ENCODE assay signal across 27 mouse cellular contexts in the genomic region with DNA sequence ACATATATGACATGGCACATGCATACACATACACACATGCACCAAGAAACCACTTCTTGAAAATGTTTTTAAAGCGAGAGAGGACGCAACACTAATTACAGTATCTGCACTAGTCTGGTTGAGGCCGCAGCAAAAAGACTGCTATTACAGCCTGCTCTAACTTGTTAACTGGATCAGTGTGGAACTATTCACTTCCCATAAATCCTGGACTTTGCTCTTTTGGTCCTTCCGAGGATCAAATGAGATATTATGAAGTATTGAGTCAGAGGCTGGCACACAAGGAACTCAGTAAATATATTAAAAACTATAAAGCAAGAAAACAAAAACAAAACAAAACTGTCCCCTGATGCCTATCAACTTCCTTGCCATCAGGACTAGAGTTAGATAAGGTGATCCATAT. TPM values are rescaled to one million over a fixed set of nuclear protein-coding genes. Genes with fewer than 3 reads are reported as not detected.
DNase-seq lines count a peak whose midpoint lies in the region; ATAC-seq and TF ChIP-seq lines count a peak whose summit lies in the region.
"Had no signal": no experiment of that assay in that cellular context is flagged by ENCODE, and none has a peak within 500 bp of the region (broad histone marks: within the 10 kb centered on the region; RNA-seq: fewer than 3 reads in every experiment).

No protein-coding gene starts in this region.

- no peak overlapping the region for H3K4me3 ChIP-seq in midbrain, embryonic 16.5 days (ENCODE audit: low read depth, low read length)
- no peak overlapping the region for H3K4me3 ChIP-seq in midbrain, embryonic 13.5 days (replicated peaks)
- H3K4me3 ChIP-seq in intestine, embryonic 15.5 days (replicated peaks), result no peak overlapping the region
- H3K4me3 ChIP-seq in intestine, postnatal 0 days (ENCODE audit: low read depth, low read length), result peak overlapping the region; percentile 21
- H3K4me3 ChIP-seq in neural tube, embryonic 15.5 days (replicated peaks), result no peak overlapping the region
- H3K4me3 ChIP-seq: embryonic facial prominence, embryonic 10.5 days; embryonic facial prominence, embryonic 13.5 days; erythroblast, embryonic 14.5 days; forebrain, embryonic 12.5 days; forebrain, embryonic 15.5 days; heart, embryonic 15.5 days; hindbrain, embryonic 12.5 days; hindbrain, embryonic 15.5 days had no signal

- TF ChIP-seq CTCF in intestine, postnatal 0 days (IDR thresholded peaks at IDR 0.05; ENCODE audit: low read depth), result no peak

- peaks cover 9% of the 10 kb centered on the region; the same call in 1 of the 2 replicates for H3K4me1 ChIP-seq in midbrain, embryonic 16.5 days (ENCODE audit: control insufficient read depth, insufficient read depth, low read length)
- peaks cover 8% of the 10 kb centered on the region; the same call in 1 of the 2 replicates for H3K4me1 ChIP-seq in midbrain, embryonic 13.5 days (replicated peaks)
- H3K4me1 ChIP-seq in intestine, embryonic 15.5 days (replicated peaks), result peaks cover 15% of the 10 kb centered on the region; the same call in 1 of the 2 replicates
- 0 out of 2 replicates have a peak, but pooled peaks cover 7% of the 10 kb centered on the region for H3K4me1 ChIP-seq in intestine, postnatal 0 days (replicated peaks; ENCODE audit: control insufficient read depth, insufficient read depth, low read length)
- peaks cover 33% of the 10 kb centered on the region for H3K4me1 ChIP-seq in neural tube, embryonic 15.5 days

- no peak for ATAC-seq in midbrain, embryonic 16.5 days
- no peak for ATAC-seq in midbrain, embryonic 13.5 days
- peak; percentile 52 for ATAC-seq in intestine, embryonic 15.5 days
- peak; percentile 70 for ATAC-seq in intestine, postnatal 0 days
- ATAC-seq in neural tube, embryonic 15.5 days (ENCODE audit: low FRiP score), result no peak
- ATAC-seq: activated CD4-positive, CD25-positive, alpha-beta regulatory T cell, adult 4 months; CD4-positive, CD25-positive, alpha-beta regulatory T cell, adult 4 months; forebrain, embryonic 15.5 days had no signal

- no peaks in the 10 kb centered on the region for H3K9me3 ChIP-seq in midbrain, embryonic 16.5 days (replicated peaks; ENCODE audit: control insufficient read depth, low read length, poor library complexity, severe bottlenecking)
- H3K9me3 ChIP-seq in midbrain, embryonic 13.5 days, result no peaks in the 10 kb centered on the region
- no peaks in the 10 kb centered on the region for H3K9me3 ChIP-seq in intestine, embryonic 15.5 days
- no peaks in the 10 kb centered on the region for H3K9me3 ChIP-seq in intestine, postnatal 0 days (ENCODE audit: control insufficient read depth)
- H3K9me3 ChIP-seq in neural tube, embryonic 15.5 days (replicated peaks), result no peaks in the 10 kb centered on the region
- H3K9me3 ChIP-seq: embryonic facial prominence, embryonic 10.5 days; embryonic facial prominence, embryonic 13.5 days; forebrain, embryonic 12.5 days; forebrain, embryonic 15.5 days; heart, embryonic 15.5 days; hindbrain, embryonic 12.5 days; hindbrain, embryonic 15.5 days had no signal

- WGBS in midbrain, embryonic 16.5 days, result 92% methylated on average over 4 of the region's 4 CpGs
- WGBS in midbrain, embryonic 13.5 days, result 96% methylated on average over 4 of the region's 4 CpGs
- 70% methylated on average over 4 of the region's 4 CpGs for WGBS in intestine, embryonic 15.5 days
- WGBS in intestine, postnatal 0 days, result 34% methylated on average over 4 of the region's 4 CpGs
- WGBS in neural tube, embryonic 15.5 days, result 90% methylated on average over 4 of the region's 4 CpGs

- peak overlapping the region; percentile 17; the same call in 1 of the 2 replicates for H3K4me2 ChIP-seq in midbrain, embryonic 16.5 days (ENCODE audit: low read length)
- H3K4me2 ChIP-seq in midbrain, embryonic 13.5 days (replicated peaks), result no peak overlapping the region
- H3K4me2 ChIP-seq in intestine, embryonic 15.5 days (replicated peaks), result peak overlapping the region; percentile 42
- H3K4me2 ChIP-seq in intestine, postnatal 0 days (replicated peaks; ENCODE audit: low read depth), result peak overlapping the region; percentile 61
- peak overlapping the region; percentile 10; the same call in 1 of the 2 replicates for H3K4me2 ChIP-seq in neural tube, embryonic 15.5 days
- H3K4me2 ChIP-seq: embryonic facial prominence, embryonic 13.5 days; forebrain, embryonic 12.5 days; forebrain, embryonic 15.5 days; heart, embryonic 11.5 days; heart, embryonic 15.5 days; hindbrain, embryonic 12.5 days; hindbrain, embryonic 15.5 days had no signal

- H3K9ac ChIP-seq in midbrain, embryonic 16.5 days (ENCODE audit: low read depth, low read length), result no peak overlapping the region
- no peak overlapping the region for H3K9ac ChIP-seq in midbrain, embryonic 13.5 days (replicated peaks)
- H3K9ac ChIP-seq in intestine, embryonic 15.5 days, result no peak overlapping the region
- H3K9ac ChIP-seq in intestine, postnatal 0 days (ENCODE audit: low read depth, low read length), result no peak overlapping the region
- H3K9ac ChIP-seq in neural tube, embryonic 15.5 days (replicated peaks), result no peak overlapping the region
- H3K9ac ChIP-seq: embryonic facial prominence, embryonic 13.5 days; forebrain, embryonic 12.5 days; forebrain, embryonic 15.5 days; heart, embryonic 15.5 days; hindbrain, embryonic 12.5 days; hindbrain, embryonic 15.5 days had no signal

- no peaks in the 10 kb centered on the region for H3K36me3 ChIP-seq in midbrain, embryonic 16.5 days (ENCODE audit: control insufficient read depth, insufficient read depth, low read length)
- peaks cover 8% of the 10 kb centered on the region; the same call in 1 of the 2 replicates for H3K36me3 ChIP-seq in midbrain, embryonic 13.5 days
- H3K36me3 ChIP-seq in intestine, embryonic 15.5 days, result no peaks in the 10 kb centered on the region
- H3K36me3 ChIP-seq in intestine, postnatal 0 days (ENCODE audit: control insufficient read depth, insufficient read depth), result peaks cover 26% of the 10 kb centered on the region; the same call in 1 of the 2 replicates
- peaks cover 11% of the 10 kb centered on the region; the same call in 1 of the 2 replicates for H3K36me3 ChIP-seq in neural tube, embryonic 15.5 days
- H3K36me3 ChIP-seq: embryonic facial prominence, embryonic 10.5 days; forebrain, embryonic 15.5 days; hindbrain, embryonic 12.5 days had no signal

- H3K27ac ChIP-seq in midbrain, embryonic 16.5 days (ENCODE audit: low read length), result no peak overlapping the region
- no peak overlapping the region for H3K27ac ChIP-seq in midbrain, embryonic 13.5 days
- peak overlapping the region; percentile 86 for H3K27ac ChIP-seq in intestine, embryonic 15.5 days
- H3K27ac ChIP-seq in intestine, postnatal 0 days (ENCODE audit: low read depth, low read length), result peak overlapping the region; percentile 76
- no peak overlapping the region for H3K27ac ChIP-seq in neural tube, embryonic 15.5 days (replicated peaks)
- H3K27ac ChIP-seq: embryonic facial prominence, embryonic 10.5 days; embryonic facial prominence, embryonic 13.5 days; forebrain, embryonic 12.5 days; forebrain, embryonic 15.5 days; heart, embryonic 15.5 days; hindbrain, embryonic 12.5 days; hindbrain, embryonic 15.5 days had no signal

- no peaks in the 10 kb centered on the region for H3K27me3 ChIP-seq in midbrain, embryonic 16.5 days (ENCODE audit: control insufficient read depth, insufficient read depth, low read depth, low read length)
- H3K27me3 ChIP-seq in midbrain, embryonic 13.5 days, result peaks cover 11% of the 10 kb centered on the region
- H3K27me3 ChIP-seq in intestine, embryonic 15.5 days (replicated peaks), result no peaks in the 10 kb centered on the region
- H3K27me3 ChIP-seq in intestine, postnatal 0 days (replicated peaks; ENCODE audit: control insufficient read depth, insufficient read depth, low read length), result no peaks in the 10 kb centered on the region
- no peaks in the 10 kb centered on the region for H3K27me3 ChIP-seq in neural tube, embryonic 15.5 days (replicated peaks)
- H3K27me3 ChIP-seq: forebrain, embryonic 15.5 days; hindbrain, embryonic 15.5 days had no signal

- DNase-seq in embryo, embryonic 9.5 days (ENCODE audit: extremely low spot score), result no peak
- DNase-seq in MN1 (ENCODE audit: low spot score), result no peak
- no peak for DNase-seq in layer of hippocampus, adult 9-10 months (ENCODE audit: low spot score)
- DNase-seq: adrenal gland, adult 8-10 months; adrenal gland, postnatal 25 days; cerebellum, adult 2 months; cerebellum, adult 9-11 months; cerebellum, postnatal 25 days; gastrocnemius, postnatal 10 days; gastrocnemius, postnatal 36 days; heart, postnatal 10 days had no signal

RNA-seq across cellular contexts. Expression of a gene that starts 6.8 kb away (rescaled TPM):
- 122 and 131 TPM in 2 replicates for polyA plus RNA-seq in midbrain, embryonic 16.5 days (2015; fragmentation: Nextera tagmentation; extraction: Ambion mirVana)
- polyA plus RNA-seq in midbrain, embryonic 13.5 days (2015; fragmentation: Nextera tagmentation; extraction: Ambion mirVana), result 88.9 and 96.5 TPM in 2 replicates
- polyA plus RNA-seq in intestine, embryonic 15.5 days (2015; fragmentation: Nextera tagmentation; extraction: Ambion mirVana), result 76.9 and 78.3 TPM in 2 replicates
- 158 and 160 TPM in 2 replicates for polyA plus RNA-seq in intestine, postnatal 0 days (2015; fragmentation: Nextera tagmentation; extraction: Ambion mirVana)
- polyA plus RNA-seq in neural tube, embryonic 15.5 days (2015; fragmentation: Nextera tagmentation; extraction: Ambion mirVana), result 106 and 126 TPM in 2 replicates

Comparison
In these comparisons a context has a peak if more than half of its experiments do, and no peak if none do; other contexts are left out.
1. ATAC-seq: peak in intestine, embryonic 15.5 days (single experiment) and intestine, postnatal 0 days (single experiment); none in midbrain, embryonic 16.5 days (single experiment), midbrain, embryonic 13.5 days (single experiment) and neural tube, embryonic 15.5 days (single experiment).
2. H3K27ac ChIP-seq: peak in intestine, embryonic 15.5 days (single experiment) and intestine, postnatal 0 days (single experiment); none in midbrain, embryonic 16.5 days (single experiment), midbrain, embryonic 13.5 days (single experiment) and neural tube, embryonic 15.5 days (single experiment).